Mouse (Mus musculus) megakaryocyte, adult 5-6 weeks (primary cell): ENCODE measurements around the gene Hist1h2ba. TPM values are rescaled to one million over a fixed set of nuclear protein-coding genes. Genes with fewer than 3 reads are reported as not detected.

Experiments
- ATAC-seq: 2 replicates; pipeline ENCODE4 v1.8.0; 2016; ENCODE audit warnings: mild to moderate bottlenecking, inconsistent platforms; ENCODE audit not compliant: poor library complexity, severe bottlenecking
- total RNA-seq, 2 experiments: library from RNA; stranded (forward) in 1 of 2; stranded (reverse) in 1 of 2; fragments of 153-499, 151-499 nt in 1 of 2; fragments of 221-1000, 200-1000 nt in 1 of 2; gene quantifications; 2 replicates each; pipeline versions ENCODE4 v1.2.3 to v1.2.4; 2015 to 2017

Gene Hist1h2ba
- total RNA-seq (2015) = not detected in 2 replicates
- not detected in 2 replicates for total RNA-seq (2017)

GRCm38 (mm10) chr13:23933421-23934210, at the start of gene Hist1h2ba:
Hist1h2ba (minus strand) TSS chr13:23934156.
- no peak for ATAC-seq

- ATAC-seq = no peak
Measured at GRCm38 (mm10) chr13:23972271-23972670, 38.3 kb upstream of the Hist1h2ba start.

DNA sequence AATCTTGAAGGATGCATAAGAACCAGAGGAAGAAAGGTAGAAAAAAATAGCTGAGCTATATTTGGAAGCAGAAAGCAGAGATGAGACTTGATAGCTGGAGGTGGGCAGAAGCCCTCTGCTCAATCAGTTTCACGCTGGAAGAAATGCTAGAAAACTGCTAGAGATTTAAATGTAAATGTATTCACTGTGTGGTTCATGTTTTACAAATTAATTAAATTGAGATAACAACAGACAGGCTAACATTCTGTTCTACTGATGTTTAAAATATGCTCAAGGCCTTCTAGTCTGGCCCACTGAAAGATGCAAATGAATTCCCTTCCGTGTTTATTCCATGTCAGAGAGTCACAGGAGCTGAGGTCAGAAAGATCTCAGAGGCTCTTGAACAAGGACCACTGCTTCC, 37.9 kb upstream of the Hist1h2ba start:
- ATAC-seq = no peak

- ATAC-seq = no peak
Measured at GRCm38 (mm10) chr13:23964909-23965308, 31.0 kb upstream of the Hist1h2ba start.

- no peak for ATAC-seq
Measured at GRCm38 (mm10) chr13:23959776-23960175, 25.8 kb upstream of the Hist1h2ba start.

DNA sequence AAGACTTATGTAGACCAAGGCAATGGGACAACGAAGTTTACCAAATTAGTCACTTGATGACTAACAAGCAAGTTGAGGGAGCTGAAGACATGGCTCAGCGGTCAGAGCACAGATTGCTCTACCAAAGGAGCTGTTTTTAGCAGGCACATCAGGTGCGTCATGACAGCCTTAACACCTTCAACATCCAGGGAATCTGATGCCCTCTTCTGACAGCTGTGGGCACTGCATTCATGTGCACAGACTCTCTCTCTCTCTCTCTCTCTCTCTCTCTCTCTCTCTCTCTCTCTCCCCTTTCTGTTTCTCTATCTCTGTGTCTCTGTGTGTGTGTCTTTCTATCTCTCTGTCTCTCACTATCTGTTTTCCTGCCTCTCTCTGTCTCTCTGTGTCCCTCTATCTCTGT, 17.0 kb upstream of the Hist1h2ba start:
- no peak for ATAC-seq

DNA sequence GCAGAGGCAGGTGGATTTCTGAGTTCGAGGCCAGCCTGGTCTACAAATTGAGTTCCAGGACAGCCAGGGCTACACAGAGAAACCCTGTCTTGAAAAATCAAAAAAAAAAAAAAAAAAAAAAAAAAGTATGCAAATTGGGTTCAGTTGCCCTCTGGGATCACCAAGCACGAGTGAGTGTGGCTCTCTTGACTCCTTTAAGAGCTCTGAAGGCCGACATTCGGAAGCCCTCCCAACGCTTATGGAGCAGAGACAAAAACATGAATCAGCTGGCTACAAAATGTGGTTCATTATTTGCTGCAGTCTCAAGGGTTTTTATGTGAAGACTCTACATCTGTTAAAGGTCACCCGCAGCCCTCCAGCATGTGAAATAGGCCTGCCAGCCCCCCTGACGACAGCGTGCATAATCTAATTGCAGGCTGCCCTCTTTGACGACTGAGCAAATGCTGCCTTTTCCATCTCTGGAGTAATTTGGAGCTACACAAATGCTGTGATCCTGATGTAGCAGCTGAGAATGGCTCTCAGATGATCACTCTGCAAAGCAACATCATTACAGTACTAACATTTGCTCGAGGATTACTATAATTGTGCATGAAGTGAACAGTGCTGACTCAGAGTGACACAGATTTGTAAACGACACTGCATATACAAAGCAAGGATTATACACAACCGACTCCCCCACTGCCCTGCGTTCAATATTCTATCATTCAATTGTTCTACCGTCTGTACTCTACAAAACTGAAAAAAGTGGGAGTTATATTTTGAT, 15.7 kb upstream of the Hist1h2ba start:
- ATAC-seq = no peak

DNA sequence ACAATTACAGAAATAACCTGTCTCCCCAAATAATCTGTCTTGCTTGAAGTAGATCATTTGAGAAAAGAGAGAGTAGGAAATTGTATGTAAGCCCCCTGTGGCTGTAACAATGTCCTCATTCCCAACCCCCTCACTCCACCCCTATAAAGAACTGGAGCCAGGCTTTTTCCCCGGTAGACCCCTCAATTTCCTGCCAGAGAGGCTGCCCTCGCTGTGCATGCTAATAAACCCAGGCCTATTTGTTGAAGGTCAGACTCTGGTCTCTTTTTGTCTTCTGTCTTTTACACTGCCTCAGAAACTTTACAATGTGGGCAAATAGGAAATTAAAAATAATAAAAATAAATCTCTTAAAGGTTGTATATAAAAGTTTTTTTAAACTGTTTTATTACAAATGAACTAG, 12.3 kb upstream of the Hist1h2ba start:
- no peak for ATAC-seq

DNA sequence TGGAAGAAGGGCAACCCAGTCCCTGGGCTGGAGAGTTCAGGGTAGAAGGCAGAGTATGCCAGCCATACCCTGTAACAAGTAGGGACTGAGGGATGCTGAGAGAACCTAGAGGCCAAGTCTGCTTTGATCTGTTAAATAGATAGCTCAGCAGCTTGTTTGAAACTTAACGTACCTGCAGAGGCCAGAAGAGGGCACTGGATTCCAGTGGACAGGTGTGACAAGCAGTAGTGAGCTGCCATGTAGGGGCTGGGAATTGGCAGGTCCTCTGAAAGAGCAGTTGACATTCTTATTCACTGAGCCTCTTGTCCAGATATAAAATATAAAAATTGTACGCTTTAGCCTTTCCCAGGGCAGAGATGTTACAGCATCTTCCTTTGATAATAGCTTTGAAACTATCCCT, 8.9 kb upstream of the Hist1h2ba start:
- ATAC-seq = no peak

DNA sequence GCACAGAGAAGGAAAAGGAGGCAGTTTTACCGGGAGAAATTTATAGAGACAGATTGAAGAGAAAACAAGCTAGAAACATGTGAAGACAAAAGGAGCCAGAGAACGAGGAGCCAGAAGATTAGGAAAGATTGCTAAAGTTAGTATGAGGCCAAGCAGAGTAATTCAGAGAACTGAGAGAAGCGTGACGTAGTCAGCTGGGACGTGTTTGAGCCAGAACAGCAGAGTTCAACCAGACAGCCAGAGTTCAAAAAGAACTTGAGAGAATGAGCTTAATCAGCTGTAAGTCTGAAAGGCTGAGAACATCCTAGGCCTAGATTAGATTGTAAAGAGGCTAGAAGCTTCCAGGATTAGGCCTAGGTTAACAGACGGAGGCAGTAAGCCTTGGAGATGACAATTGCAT, 6.3 kb upstream of the Hist1h2ba start:
- ATAC-seq = no peak

GRCm38 (mm10) chr13:23938699-23939098, 4.7 kb upstream of the Hist1h2ba start:
- no peak for ATAC-seq

- no peak for ATAC-seq
Measured at GRCm38 (mm10) chr13:23934211-23934520, 210 bp upstream of the Hist1h2ba start, which contains the start of gene Hist1h2aa. Hist1h2aa (plus strand) TSS chr13:23934462.

- ATAC-seq = no peak
Measured at GRCm38 (mm10) chr13:23930904-23931303, 3.1 kb downstream of the Hist1h2ba start.

DNA sequence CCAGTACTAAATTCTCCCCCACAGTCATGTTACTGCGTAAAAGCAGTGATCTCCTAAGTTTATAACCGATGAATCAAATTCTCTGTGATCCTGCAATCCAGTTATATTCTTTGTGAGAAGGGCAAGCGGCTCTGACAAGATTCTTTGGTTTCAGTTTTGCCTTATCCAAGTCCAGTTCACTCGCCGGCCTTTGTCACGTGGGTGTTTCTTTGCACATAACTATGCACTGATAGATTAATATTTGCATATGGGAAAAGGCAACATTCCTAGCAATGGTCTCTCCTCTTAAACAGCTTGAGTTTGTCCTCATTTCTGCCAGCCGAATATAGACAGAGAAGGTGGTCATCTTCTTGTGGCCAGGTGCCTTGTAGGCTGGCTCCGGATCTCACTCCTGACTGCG, 3.5 kb downstream of the Hist1h2ba start:
- ATAC-seq = no peak

DNA sequence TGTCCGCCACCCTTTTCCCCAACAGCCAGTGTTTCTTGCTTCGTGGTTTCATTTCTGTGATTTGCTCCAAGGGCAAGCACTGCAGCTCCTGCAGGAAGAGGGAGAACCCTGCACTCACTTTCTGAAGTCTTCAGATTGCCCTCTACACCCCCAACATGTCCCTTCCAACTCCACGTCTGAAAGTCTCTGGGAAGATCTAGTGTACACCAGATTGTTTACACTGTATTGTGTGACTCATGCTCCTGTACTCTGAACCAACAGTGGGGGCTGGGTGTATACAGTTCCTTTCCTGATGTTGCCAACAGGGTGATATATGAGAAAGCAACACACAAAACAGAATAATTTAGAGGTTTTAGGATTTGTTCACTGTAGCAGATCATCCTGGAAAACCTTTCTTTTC, 5.3 kb downstream of the Hist1h2ba start:
- no peak for ATAC-seq

DNA sequence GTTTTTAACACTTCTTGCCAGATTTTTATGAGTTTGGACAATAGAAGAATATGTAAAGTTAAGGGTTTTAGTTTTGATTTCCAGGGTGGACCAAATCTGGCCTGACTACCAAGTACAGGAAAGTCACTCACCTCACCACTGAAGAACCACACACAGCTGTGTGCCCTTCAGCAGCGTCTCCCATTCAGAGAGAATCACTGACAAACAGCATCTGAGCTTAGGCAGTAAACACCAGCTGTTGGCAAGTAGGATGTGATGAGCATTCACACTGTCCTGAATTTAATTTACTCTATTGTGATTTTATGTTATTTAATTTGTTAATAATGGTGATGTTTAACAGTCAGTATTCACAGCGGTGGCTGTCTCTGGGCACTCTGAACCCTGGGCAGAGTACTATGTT, 8.2 kb downstream of the Hist1h2ba start:
- no peak for ATAC-seq

DNA sequence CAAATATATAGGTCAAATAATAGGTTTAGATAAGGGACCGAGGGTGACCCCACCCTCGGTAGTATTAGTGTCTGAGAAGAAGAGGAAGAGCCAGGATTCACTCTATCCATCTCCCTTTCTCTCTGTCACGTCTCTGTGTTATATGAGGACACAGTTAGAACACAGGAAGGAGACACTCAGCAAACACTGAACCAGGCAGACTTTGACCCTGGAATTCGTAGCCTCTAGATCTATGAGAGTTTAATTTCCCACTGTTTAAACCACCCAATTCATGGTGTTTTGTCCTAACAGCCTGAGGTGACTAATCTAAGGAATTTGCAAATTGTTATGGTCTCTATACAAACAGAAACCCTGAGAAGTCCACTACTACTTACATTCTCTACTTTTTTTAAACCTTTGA, 16.3 kb downstream of the Hist1h2ba start:
- no peak for ATAC-seq

GRCm38 (mm10) chr13:23916132-23916531, 17.8 kb downstream of the Hist1h2ba start:
- no peak for ATAC-seq

DNA sequence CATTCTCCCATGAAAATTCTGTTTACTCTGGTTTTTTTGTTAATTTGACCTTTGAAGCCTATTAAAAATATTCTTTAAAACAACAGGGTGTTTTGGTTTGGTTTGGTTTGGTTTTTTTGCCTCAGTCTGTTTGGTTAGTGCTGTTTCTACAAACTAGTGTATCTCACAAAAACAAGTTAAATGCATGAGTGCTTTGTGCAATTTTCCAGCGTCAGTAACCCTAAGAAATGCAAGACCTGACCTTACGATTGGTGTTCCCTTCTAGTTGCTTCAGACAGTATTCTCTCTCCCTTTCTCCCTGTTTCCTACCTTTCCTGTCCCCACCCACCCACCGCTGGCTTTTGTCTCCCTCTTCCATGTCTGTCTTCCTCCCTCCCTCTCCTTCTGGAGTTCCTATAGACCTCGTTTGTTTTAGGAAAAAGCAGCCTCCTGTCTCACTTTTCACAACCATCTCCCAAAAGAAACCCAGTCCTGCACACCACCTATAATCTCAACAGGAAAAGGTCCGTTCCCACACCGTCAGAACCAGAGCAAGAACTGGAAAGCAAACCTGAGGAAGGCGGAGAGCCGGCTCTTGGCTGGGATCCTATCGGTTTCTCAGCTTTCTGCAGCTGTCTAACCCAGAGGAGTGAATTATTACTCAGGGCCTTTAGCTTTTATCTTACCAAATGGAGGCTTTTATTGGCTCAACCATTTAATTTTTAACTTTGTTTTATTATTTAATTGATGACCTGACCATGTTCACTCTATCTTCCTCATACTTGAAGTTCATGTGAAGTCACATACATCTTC, 19.4 kb downstream of the Hist1h2ba start, which contains the start of gene Slc17a4:
Slc17a4 (minus strand) TSS at position 634 of the 792 bp plus-strand sequence.
- ATAC-seq = no peak

DNA sequence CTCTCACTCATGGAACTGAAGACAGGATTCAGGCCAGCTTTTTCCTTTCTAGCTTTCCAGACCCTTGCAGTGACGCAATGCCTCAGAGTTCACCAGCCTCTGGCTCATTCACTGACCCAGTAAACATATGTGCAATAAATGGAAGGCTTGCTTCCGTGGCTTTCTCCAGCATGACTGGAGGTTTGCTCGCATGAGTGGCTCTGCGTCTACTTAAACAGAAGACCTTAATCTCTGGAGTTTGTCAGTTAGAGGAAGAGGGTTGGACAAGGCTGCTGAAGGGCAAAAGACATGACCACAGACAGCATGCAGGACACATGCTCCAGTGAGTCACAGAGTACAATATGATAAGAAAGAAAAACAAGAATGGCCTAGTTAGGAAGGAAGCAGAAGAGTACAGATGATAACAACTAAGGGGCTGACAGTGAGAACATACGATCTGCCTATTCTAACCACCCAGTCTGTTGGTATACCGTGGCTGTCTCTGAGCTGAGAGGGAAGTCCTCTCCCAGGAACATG, 20.1 kb downstream of the Hist1h2ba start:
- peak; percentile 33 for ATAC-seq

GRCm38 (mm10) chr13:23911335-23911734, 22.6 kb downstream of the Hist1h2ba start:
- peak; percentile 74 for ATAC-seq
